Mouse (Mus musculus): ENCODE data around the gene Susd1. TPM values are rescaled to one million over a fixed set of nuclear protein-coding genes. Genes with fewer than 3 reads are reported as not detected.
A peak's percentile ranks its signal among the peaks of the same experiment; 100 is the strongest.

The Susd1 gene
- polyA plus RNA-seq, 1 experiment from 2014 or later = 9.9 TPM

DNA sequence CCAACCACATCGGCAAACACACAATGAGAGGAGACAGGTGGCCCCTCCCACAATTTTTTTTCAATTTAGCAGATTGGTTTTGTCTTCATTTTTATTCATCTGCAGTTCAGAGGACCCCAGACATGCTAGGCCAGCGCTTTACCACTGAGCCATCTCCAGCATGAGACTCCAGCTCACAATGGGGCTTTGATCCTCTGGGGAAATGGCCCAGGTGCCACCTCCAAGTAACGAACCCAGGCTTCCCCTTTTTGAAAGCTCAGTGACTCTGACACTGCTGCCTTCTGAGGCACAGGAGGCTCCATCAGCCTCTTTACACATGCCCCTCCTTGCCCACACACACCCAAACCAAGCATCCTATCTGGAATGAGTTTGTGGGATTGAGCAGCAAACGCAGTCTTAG lies 5.7 kb upstream of the Susd1 start:
- 67% methylated on average over 4 of the region's 4 CpGs for whole genome bisulfite sequencing
- Histone ChIP-seq H3K36me3 (ENCODE audit: control insufficient read depth, insufficient read depth, low read length) (no peaks in the 10 kb centered on the region), H3K4me1 (ENCODE audit: control insufficient read depth, insufficient read depth, low read length) (no peaks in the 10 kb centered on the region), H3K9ac (replicated peaks; ENCODE audit: low read depth, low read length) (no peak overlapping the region), H3K4me3 (ENCODE audit: low read depth, low read length) (no peak overlapping the region), H3K4me2 (replicated peaks; ENCODE audit: low read depth, low read length) (no peak overlapping the region), H3K27ac (ENCODE audit: low read length) (no peak overlapping the region), H3K27me3 (ENCODE audit: control insufficient read depth, insufficient read depth, low read length) (no peaks in the 10 kb centered on the region), H3K9me3 (ENCODE audit: control insufficient read depth, low read depth, low read length) (no peaks in the 10 kb centered on the region)
- ATAC-seq (ENCODE audit: insufficient number of reproducible peaks, insufficient read depth, low FRiP score, low read depth) = no peak

DNA sequence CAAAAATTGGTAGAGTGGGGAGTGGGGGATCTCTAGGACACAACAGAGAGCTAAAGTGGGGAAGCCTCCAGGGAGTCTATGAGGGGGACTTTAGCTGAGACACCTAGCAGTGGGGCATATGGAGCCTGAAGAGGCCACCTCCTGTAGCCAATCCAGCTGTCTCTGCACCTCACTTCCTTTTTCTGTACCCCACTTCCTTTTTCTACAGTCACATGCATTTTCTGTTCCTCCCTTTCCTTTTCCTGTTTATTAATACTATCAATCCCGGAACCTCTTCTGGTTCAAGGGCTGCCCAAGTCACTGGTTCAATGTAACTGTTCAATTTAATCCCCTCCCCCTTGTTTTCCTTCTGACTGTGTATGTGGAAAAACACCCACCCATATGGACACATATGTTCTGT lies 2.8 kb upstream of the Susd1 start:
- ATAC-seq (ENCODE audit: insufficient number of reproducible peaks, insufficient read depth, low FRiP score, low read depth) = no peak
- no peak overlapping the region for H3K4me3 ChIP-seq (ENCODE audit: low read depth, low read length)
- H3K9ac ChIP-seq (replicated peaks; ENCODE audit: low read depth, low read length) = no peak overlapping the region
- H3K4me1 ChIP-seq (ENCODE audit: control insufficient read depth, insufficient read depth, low read length) = peaks cover 11% of the 10 kb centered on the region; the same call in 1 of the 2 replicates
- H3K27me3 ChIP-seq (ENCODE audit: control insufficient read depth, insufficient read depth, low read length) = no peaks in the 10 kb centered on the region
- 68% methylated on average over 1 of the region's 1 CpGs for WGBS
- no peaks in the 10 kb centered on the region for H3K36me3 ChIP-seq (ENCODE audit: control insufficient read depth, insufficient read depth, low read length)
- H3K4me2 ChIP-seq (replicated peaks; ENCODE audit: low read depth, low read length) = no peak overlapping the region
- no peaks in the 10 kb centered on the region; the same call in 1 of the 2 replicates for H3K9me3 ChIP-seq (ENCODE audit: control insufficient read depth, low read depth, low read length)
- no peak overlapping the region for H3K27ac ChIP-seq (ENCODE audit: low read length)

DNA sequence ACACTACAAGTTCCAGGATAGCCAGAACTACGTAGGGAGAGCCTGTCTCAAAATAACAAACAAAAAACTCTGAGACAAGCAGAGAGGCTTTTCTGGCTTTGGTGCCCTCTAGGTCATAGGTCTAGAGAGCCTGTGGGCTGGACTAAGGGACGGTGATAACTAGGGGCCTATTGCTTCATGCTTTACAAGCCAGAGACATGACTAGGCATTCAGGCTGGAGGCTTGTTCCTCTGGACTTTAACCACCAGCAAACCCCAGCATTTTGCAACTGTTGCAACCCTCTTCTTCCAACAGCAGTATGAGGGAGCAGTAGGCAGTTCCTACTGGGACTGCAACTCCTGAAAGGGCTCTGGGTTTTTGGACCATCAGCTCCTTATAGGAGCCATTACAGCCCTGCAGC lies 1.5 kb upstream of the Susd1 start:
- Histone ChIP-seq H3K4me3 (ENCODE audit: low read depth, low read length) (no peak overlapping the region), H3K36me3 (ENCODE audit: control insufficient read depth, insufficient read depth, low read length) (no peaks in the 10 kb centered on the region), H3K4me2 (replicated peaks; ENCODE audit: low read depth, low read length) (no peak overlapping the region), H3K9me3 (ENCODE audit: control insufficient read depth, low read depth, low read length) (no peaks in the 10 kb centered on the region; the same call in 1 of the 2 replicates), H3K27me3 (ENCODE audit: control insufficient read depth, insufficient read depth, low read length) (no peaks in the 10 kb centered on the region), H3K27ac (ENCODE audit: low read length) (no peak overlapping the region), H3K4me1 (ENCODE audit: control insufficient read depth, insufficient read depth, low read length) (peaks cover 14% of the 10 kb centered on the region), H3K9ac (replicated peaks; ENCODE audit: low read depth, low read length) (no peak overlapping the region)
- ATAC-seq (ENCODE audit: insufficient number of reproducible peaks, insufficient read depth, low FRiP score, low read depth) = no peak
- whole genome bisulfite sequencing = 57% methylated on average over 2 of the region's 2 CpGs

DNA sequence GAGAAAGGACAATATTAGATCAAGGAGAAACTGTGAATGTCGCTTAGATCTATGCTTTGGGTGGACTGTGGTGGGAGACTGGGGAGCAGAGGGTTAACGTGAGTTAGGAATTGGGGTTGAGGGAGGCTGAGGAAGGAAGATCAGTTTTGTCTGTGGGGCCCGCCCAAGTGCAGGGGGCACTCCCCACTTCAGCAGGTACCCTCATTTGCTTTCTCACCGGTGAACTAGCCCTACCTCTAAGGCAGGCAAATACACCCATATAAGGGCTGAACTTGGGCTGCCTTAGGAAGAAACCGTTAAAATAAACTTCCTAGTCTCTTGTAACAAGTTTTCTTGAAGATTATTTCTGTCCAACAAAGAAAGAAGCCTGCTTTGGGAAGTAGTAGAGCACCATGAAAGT lies 608 bp upstream of the Susd1 start:
- Histone ChIP-seq H3K9me3 (ENCODE audit: control insufficient read depth, low read depth, low read length) (no peaks in the 10 kb centered on the region; the same call in 1 of the 2 replicates), H3K4me2 (replicated peaks; ENCODE audit: low read depth, low read length) (peak overlapping the region; percentile 94), H3K27ac (ENCODE audit: low read length) (peak overlapping the region; percentile 96), H3K36me3 (ENCODE audit: control insufficient read depth, insufficient read depth, low read length) (no peaks in the 10 kb centered on the region), H3K27me3 (ENCODE audit: control insufficient read depth, insufficient read depth, low read length) (no peaks in the 10 kb centered on the region), H3K9ac (replicated peaks; ENCODE audit: low read depth, low read length) (no peak overlapping the region; the same call in 1 of the 2 replicates), H3K4me3 (ENCODE audit: low read depth, low read length) (peak overlapping the region; percentile 76), H3K4me1 (ENCODE audit: control insufficient read depth, insufficient read depth, low read length) (peaks cover 17% of the 10 kb centered on the region)
- no peak for ATAC-seq (ENCODE audit: insufficient number of reproducible peaks, insufficient read depth, low FRiP score, low read depth)
- WGBS = 19% methylated on average over 5 of the region's 5 CpGs

DNA sequence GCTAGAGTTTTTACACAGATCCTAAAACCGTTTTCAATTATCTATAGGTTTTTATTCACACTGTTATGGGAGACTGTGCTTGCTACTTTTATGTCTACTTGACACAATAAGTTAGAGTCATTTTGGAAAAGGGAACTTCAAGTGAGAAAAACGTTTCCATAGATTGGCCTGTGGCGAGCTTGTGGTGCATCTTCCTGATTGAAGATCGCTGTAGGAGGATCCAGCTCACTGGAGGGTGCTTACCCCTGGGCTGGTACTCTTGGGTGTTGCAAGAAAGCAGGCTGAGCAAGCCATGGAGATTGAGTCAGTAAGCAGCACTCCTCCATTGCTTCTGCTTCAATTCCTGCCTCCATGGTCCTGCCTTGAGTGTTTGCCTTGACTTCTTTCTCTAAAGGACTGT lies 2.5 kb downstream of the Susd1 start:
- no peaks in the 10 kb centered on the region for H3K27me3 ChIP-seq (ENCODE audit: control insufficient read depth, insufficient read depth, low read length)
- WGBS = 89% methylated on average over 4 of the region's 4 CpGs
- no peak for ATAC-seq (ENCODE audit: insufficient number of reproducible peaks, insufficient read depth, low FRiP score, low read depth)
- no peaks in the 10 kb centered on the region; the same call in 1 of the 2 replicates for H3K9me3 ChIP-seq (ENCODE audit: control insufficient read depth, low read depth, low read length)
- H3K4me1 ChIP-seq (ENCODE audit: control insufficient read depth, insufficient read depth, low read length) = peaks cover 17% of the 10 kb centered on the region
- H3K4me2 ChIP-seq (replicated peaks; ENCODE audit: low read depth, low read length) = no peak overlapping the region
- no peak overlapping the region for H3K27ac ChIP-seq (ENCODE audit: low read length)
- no peak overlapping the region for H3K4me3 ChIP-seq (ENCODE audit: low read depth, low read length)
- H3K36me3 ChIP-seq (ENCODE audit: control insufficient read depth, insufficient read depth, low read length) = no peaks in the 10 kb centered on the region
- H3K9ac ChIP-seq (replicated peaks; ENCODE audit: low read depth, low read length) = no peak overlapping the region

DNA sequence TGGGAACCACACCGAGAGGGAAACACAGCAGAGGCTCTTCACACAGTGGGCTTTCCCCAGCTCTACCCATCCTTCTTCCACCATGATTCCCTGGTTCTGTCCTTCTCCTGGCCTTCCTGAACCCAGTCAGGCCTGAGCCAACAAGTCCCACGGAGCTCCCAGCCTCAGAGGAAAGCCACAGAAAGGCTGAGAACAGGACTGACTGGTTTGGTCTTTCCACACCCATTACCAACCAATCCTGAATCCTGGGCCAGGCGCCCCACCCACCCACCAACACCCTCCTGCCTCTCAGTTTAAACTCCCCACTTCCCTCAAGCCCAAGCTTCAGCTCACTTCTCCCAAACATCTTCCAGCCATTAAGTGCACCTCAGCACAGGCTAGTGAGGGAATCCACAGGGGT lies 4.4 kb downstream of the Susd1 start:
- Histone ChIP-seq H3K4me3 (ENCODE audit: low read depth, low read length) (no peak overlapping the region), H3K36me3 (ENCODE audit: control insufficient read depth, insufficient read depth, low read length) (no peaks in the 10 kb centered on the region), H3K4me2 (replicated peaks; ENCODE audit: low read depth, low read length) (0 out of 2 replicates have a peak overlapping the region, but pooled peaks have one; percentile 11), H3K9me3 (ENCODE audit: control insufficient read depth, low read depth, low read length) (no peaks in the 10 kb centered on the region; the same call in 1 of the 2 replicates), H3K27me3 (ENCODE audit: control insufficient read depth, insufficient read depth, low read length) (no peaks in the 10 kb centered on the region), H3K27ac (ENCODE audit: low read length) (peak overlapping the region; percentile 71), H3K4me1 (ENCODE audit: control insufficient read depth, insufficient read depth, low read length) (peaks cover 20% of the 10 kb centered on the region), H3K9ac (replicated peaks; ENCODE audit: low read depth, low read length) (no peak overlapping the region)
- WGBS = 58% methylated on average over 3 of the region's 3 CpGs
- ATAC-seq (ENCODE audit: insufficient number of reproducible peaks, insufficient read depth, low FRiP score, low read depth) = peak; percentile 78

DNA sequence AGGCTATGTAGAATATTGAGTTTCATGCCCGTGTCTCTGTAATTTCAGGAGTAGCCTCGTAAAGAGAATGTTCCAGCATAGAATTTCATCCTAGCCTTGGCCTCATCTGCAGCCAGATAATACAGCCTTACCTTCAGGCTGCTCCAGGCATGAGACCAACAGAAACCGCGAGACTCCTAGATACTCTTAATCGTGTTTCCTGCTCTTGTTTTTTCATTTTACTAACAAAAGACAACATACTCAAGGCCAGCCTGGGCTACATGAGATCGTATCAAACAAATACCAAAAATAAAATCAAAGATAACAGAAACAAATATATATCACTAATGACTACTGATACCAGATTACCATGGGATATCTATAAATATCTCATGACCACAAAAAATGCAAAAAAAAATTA lies 9.3 kb downstream of the Susd1 start:
- no peak overlapping the region for H3K4me3 ChIP-seq (ENCODE audit: low read depth, low read length)

DNA sequence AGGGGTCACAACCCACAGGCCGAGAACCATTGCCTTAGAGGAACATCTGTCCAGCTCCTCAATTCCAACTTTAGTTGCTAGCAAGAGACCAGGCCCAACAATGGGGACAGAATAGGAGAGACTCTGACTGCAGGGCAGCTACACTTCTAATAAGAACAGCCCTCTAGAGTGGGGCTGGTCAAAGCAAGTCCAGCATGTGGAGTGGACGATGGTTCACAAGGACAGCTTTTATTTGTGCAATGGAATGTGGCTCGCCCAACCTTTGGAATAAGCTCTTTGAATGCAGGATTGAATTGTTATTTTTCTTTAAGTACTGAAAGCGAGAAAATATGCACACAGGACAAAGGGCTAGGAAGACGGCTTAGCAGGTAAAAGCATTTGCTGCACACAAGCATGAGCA lies 12.0 kb downstream of the Susd1 start:
- no peak for ATAC-seq (ENCODE audit: insufficient number of reproducible peaks, insufficient read depth, low FRiP score, low read depth)
- peaks cover 9% of the 10 kb centered on the region; the same call in 1 of the 2 replicates for H3K4me1 ChIP-seq (ENCODE audit: control insufficient read depth, insufficient read depth, low read length)
- WGBS = 76% methylated on average over 5 of the region's 5 CpGs
- H3K9ac ChIP-seq (replicated peaks; ENCODE audit: low read depth, low read length) = no peak overlapping the region
- no peaks in the 10 kb centered on the region for H3K36me3 ChIP-seq (ENCODE audit: control insufficient read depth, insufficient read depth, low read length)
- no peak overlapping the region for H3K4me3 ChIP-seq (ENCODE audit: low read depth, low read length)
- no peak overlapping the region for H3K27ac ChIP-seq (ENCODE audit: low read length)
- H3K4me2 ChIP-seq (replicated peaks; ENCODE audit: low read depth, low read length) = no peak overlapping the region
- no peaks in the 10 kb centered on the region for H3K9me3 ChIP-seq (ENCODE audit: control insufficient read depth, low read depth, low read length)
- H3K27me3 ChIP-seq (ENCODE audit: control insufficient read depth, insufficient read depth, low read length) = no peaks in the 10 kb centered on the region

More for the DNA sequence above, 9.3 kb downstream of the Susd1 start:
- no peaks in the 10 kb centered on the region for H3K36me3 ChIP-seq (ENCODE audit: control insufficient read depth, insufficient read depth, low read length)
- no peaks in the 10 kb centered on the region for H3K27me3 ChIP-seq (ENCODE audit: control insufficient read depth, insufficient read depth, low read length)
- no peak overlapping the region for H3K27ac ChIP-seq (ENCODE audit: low read length)
- ATAC-seq (ENCODE audit: insufficient number of reproducible peaks, insufficient read depth, low FRiP score, low read depth) = no peak
- no peaks in the 10 kb centered on the region for H3K9me3 ChIP-seq (ENCODE audit: control insufficient read depth, low read depth, low read length)
- H3K9ac ChIP-seq (replicated peaks; ENCODE audit: low read depth, low read length) = no peak overlapping the region
- no peak overlapping the region for H3K4me2 ChIP-seq (replicated peaks; ENCODE audit: low read depth, low read length)
- WGBS = 77% methylated on average over 6 of the region's 6 CpGs
- H3K4me1 ChIP-seq (ENCODE audit: control insufficient read depth, insufficient read depth, low read length) = 0 out of 2 replicates have a peak, but pooled peaks cover 3% of the 10 kb centered on the region

DNA sequence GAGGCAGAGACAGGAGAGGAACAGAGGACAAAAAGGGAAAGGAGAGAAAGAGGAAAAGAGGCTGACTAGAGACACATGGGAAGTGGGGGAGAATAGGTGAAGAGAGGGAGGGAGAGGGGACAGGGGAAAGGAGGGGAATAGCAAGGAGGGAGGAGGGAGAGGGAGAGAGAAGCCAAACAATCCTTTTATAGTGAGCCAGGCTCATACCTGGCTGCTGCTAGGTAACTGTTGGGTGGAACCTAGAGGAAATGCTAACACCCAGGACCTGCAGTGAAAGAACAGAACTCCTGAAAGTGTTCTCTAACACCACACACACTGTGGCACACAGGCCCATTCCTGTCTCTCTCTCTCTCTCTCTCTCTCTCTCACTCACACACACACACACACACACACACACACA lies 15.6 kb downstream of the Susd1 start:
- peak overlapping the region; percentile 63; the same call in 1 of the 2 replicates for H3K27ac ChIP-seq (ENCODE audit: low read length)
- peak; percentile 59 for ATAC-seq (ENCODE audit: insufficient number of reproducible peaks, insufficient read depth, low FRiP score, low read depth)

More for the DNA sequence above, 15.6 kb downstream of the Susd1 start:
- Histone ChIP-seq H3K4me2 (replicated peaks; ENCODE audit: low read depth, low read length) (no peak overlapping the region), H3K4me1 (ENCODE audit: control insufficient read depth, insufficient read depth, low read length) (peaks cover 9% of the 10 kb centered on the region; the same call in 1 of the 2 replicates), H3K4me3 (ENCODE audit: low read depth, low read length) (no peak overlapping the region), H3K9me3 (ENCODE audit: control insufficient read depth, low read depth, low read length) (no peaks in the 10 kb centered on the region), H3K27me3 (ENCODE audit: control insufficient read depth, insufficient read depth, low read length) (no peaks in the 10 kb centered on the region), H3K36me3 (ENCODE audit: control insufficient read depth, insufficient read depth, low read length) (no peaks in the 10 kb centered on the region), H3K9ac (replicated peaks; ENCODE audit: low read depth, low read length) (no peak overlapping the region)

All from stomach, embryonic 14.5 days (tissue).